Mouse (Mus musculus): ENCODE data around the gene Rgs7bp.

DNA sequence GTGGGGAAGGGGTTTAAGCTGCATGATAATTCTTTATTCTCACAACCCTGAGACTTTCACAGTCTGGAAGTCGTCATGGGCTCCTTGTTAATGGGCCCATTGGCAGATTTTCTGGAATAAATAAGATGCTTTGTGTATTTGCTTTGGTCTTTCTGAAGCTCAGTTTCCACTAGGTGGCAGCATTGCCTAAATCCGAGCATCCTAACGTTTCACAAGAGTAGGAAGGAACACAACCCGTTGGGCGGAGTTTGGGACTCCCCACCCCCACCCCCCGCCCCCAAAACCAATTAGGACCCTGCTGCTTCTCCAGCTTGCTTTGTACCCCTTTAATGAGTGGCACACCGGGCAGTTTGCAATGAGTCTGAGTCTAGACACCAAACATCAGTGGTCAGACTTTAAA, 106.8 kb downstream of the Rgs7bp start:
- TF ChIP-seq MYOD1 (IDR thresholded peaks at IDR 0.05; ENCODE audit: control insufficient read depth in 1 of 3, insufficient read length in 2 of 3, low read depth in 2 of 3) (no peak), USF1 (IDR thresholded peaks at IDR 0.05; ENCODE audit: low read depth) (no peak), MAX (IDR thresholded peaks at IDR 0.05; ENCODE audit: low read depth) (no peak), POLR2A (IDR thresholded peaks at IDR 0.05; ENCODE audit: insufficient read length, low read depth) (no peak), CEBPB (IDR thresholded peaks at IDR 0.05; ENCODE audit: insufficient read depth, poor library complexity, severe bottlenecking) (no peak), E2F4 (IDR thresholded peaks at IDR 0.05; ENCODE audit: insufficient read depth) (no peak), TCF3 (IDR thresholded peaks at IDR 0.05; ENCODE audit: insufficient read length, low read depth) (no peak), POLR2AphosphoS2 (IDR thresholded peaks at IDR 0.05; ENCODE audit: insufficient read length, low read depth) (no peak), REST (IDR thresholded peaks at IDR 0.05; ENCODE audit: insufficient read depth, insufficient read length) (no peak)
